Mouse (Mus musculus): ENCODE results near the gene Mypn.
A peak's percentile ranks its signal among the peaks of the same experiment; 100 is the strongest.

Mypn gene

DNA sequence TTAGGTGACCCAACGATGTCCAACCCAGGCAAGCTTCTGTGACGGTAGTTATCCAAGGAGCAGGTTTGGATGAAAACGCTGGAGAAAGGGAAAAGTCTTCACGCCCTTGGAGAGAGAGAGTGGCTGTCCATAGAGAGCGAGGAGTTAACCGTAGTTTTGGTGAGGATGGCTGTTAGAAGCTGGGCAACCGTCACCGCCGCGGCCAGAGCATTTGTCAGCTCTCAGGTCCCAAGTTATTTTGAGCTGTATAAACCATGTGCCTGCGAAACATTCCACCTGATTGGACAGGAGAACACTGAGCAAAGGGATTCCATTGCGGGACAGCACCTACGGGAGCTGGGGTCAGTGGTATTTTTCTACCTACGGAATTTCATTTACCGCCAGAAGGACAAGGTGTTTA lies at the start of gene Mypn:
Mypn (minus strand) TSS at position 225 of the 400 bp plus-strand sequence.
- no peak for DNase-seq (ENCODE audit: low spot score in 2 of 2)

GRCm38 (mm10) chr10:63248421-63248820 lies 44.7 kb upstream of the Mypn start:
- DNase-seq (ENCODE audit: low spot score in 2 of 2), result no peak

GRCm38 (mm10) chr10:63247457-63247856 lies 43.7 kb upstream of the Mypn start:
- DNase-seq (ENCODE audit: low spot score in 2 of 2), result no peak

DNA sequence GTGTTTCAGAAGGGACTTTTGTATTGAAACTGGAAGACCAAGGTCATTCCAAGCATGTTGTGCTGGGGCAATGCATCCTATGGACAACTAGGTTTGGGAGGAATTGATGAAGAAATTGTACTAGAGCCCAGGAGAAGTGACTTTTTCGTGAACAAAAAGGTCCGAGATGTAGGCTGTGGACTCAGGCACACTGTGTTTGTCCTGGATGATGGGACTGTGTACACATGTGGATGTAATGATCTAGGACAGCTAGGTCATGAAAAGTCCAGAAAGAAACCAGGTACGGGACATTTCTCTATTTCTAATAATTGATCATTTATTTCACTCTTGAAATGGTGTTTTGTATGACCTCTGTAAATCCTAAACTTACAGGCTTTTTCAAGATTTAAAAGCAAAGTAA lies 42.1 kb upstream of the Mypn start:
- DNase-seq (ENCODE audit: low spot score in 2 of 2), result no peak

- DNase-seq (ENCODE audit: low spot score in 2 of 2), result no peak
Observed at GRCm38 (mm10) chr10:63244746-63245145, 41.0 kb upstream of the Mypn start.

DNA sequence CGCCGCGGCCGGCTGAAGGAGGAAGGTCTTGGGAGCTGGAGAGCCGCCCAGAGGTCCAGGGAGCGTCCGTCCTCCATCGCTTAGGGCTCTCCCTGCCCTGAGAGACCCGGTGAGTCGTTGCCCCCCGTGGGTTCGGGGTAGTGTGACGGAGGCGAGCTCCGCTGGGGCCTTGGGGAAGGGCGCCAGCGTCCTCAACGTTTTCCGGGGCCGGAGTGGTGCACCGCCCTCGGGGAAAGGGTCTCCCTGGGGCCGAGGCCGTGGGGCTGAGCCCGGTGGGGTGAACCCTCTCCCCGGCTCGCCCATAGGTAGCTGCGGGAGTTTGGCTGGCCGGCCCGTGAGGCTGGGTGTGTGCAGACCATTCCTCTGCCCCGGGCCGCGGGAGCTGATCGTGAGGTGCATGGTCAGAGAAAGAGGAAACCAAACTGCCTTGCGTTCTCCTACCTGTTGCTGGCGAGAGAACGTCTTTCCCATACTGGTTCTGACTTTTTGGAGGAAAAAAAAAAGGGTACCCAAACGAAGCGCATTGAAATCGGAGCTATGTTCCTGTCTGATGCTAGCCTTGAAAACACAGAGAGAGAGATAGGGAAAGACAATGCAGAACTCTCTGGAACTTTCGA lies 40.4 kb upstream of the Mypn start:
- DNase-seq (ENCODE audit: low spot score in 2 of 2), result peak in 1 of 2 experiments; percentile 61

DNA sequence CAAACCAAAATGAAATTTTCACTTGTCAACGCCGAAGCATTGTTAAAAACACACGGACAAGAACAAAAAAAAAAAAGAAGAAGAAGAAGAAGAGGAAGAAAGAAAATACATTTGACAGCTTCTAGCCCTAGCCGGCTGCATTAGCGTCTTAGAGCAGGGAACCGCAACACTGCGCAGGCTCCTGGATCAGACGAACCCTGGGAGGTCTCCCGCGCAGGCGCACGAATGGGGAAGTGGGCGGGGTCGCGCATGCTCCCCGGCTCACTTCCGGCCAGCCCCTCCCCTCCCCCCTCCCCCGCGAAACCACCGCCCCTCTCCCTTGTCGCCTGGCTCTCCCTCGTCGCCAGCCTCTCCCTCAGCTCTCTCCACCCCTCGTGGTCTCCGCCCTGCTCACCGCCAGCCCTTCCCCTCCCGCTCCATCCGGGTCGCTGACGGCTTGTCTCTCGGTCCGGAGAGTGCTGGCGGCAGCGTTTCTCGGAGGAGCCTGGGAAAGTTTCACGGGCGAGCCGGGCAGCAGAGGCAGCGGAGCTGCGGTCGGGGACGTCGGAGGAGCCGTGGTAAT lies 39.8 kb upstream of the Mypn start, which contains the start of gene Herc4:
Herc4 (plus strand) TSS at position 318 of the 562 bp plus-strand sequence.
- DNase-seq (ENCODE audit: low spot score in 2 of 2), result peak; percentile 93

DNA sequence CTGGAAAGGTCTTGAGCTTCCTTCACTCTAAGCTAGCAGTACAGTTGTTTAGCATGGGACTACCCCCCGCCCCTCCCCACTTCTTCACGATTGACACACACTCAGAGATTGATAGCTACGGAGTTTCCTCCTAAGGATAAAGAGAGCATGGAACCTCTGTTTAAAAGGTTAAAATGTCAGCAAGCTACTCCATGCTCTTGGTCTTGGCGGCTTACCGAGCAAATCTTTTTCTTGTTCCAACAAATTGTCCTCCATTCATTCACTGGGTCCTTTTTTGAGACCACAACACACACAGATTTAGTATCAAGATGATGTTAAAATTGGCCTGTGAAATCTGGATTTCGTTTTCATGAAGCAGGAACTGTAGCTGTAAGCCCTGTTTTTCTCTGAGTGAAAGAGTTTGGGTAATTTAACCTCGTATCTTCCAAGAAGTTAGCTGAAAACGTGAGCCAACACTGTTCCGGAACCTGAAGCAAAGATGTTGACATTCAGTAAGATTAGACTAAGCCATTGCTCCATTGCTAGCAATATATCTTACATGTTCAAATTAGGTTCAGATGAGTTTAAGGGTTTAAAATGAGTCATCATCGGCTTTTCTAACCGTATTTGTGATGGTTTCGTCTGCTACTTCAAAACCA lies 39.2 kb upstream of the Mypn start:
- DNase-seq (ENCODE audit: low spot score in 2 of 2), result no peak

- DNase-seq (ENCODE audit: low spot score in 2 of 2), result no peak
Observed at GRCm38 (mm10) chr10:63240868-63241271, 37.1 kb upstream of the Mypn start.

DNA sequence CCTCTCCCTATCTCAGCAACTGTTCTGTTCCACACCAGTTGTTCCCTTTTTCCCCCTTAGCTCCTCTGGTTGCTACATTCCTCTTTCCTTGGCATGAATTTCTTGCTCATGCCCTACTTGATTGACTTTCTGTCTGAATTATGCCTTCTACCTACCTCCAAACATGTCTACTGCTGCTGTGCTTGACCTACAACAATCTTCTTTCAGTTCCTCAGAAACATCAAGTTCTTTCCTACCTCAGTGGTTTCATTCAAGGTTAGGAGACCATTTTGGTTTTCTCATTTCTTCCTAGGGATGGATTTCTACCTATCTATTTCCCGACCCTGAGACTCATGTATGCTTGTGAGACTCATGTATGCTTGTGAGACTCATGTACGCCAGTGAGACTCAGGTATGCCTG lies 36.1 kb upstream of the Mypn start:
- DNase-seq (ENCODE audit: low spot score in 2 of 2), result no peak

- no peak for DNase-seq (ENCODE audit: low spot score in 2 of 2)
Observed at GRCm38 (mm10) chr10:63238090-63238489, 34.3 kb upstream of the Mypn start.

- no peak for DNase-seq (ENCODE audit: low spot score in 2 of 2)
Observed at GRCm38 (mm10) chr10:63237206-63237605, 33.5 kb upstream of the Mypn start.

DNA sequence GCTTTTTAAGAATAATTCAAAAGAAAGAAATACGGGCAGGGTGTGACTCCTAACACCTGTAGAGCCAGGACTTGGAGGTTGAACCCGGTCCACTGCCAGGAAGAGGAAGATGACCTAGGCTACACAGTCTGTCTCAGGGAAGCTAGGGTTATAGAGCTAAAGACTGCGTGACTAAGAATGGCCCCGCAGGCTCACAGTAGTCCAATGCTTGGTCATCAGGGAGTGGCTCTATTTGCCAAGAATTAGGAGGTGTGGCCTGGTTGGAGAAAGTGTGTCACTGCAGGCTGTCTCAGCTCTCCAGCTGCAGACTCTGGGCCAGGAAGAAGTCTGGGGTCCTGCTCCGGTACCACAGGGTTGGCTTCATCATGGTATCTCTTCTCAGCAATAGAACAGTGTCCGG lies 32.9 kb upstream of the Mypn start:
- no peak for DNase-seq (ENCODE audit: low spot score in 2 of 2)

DNA sequence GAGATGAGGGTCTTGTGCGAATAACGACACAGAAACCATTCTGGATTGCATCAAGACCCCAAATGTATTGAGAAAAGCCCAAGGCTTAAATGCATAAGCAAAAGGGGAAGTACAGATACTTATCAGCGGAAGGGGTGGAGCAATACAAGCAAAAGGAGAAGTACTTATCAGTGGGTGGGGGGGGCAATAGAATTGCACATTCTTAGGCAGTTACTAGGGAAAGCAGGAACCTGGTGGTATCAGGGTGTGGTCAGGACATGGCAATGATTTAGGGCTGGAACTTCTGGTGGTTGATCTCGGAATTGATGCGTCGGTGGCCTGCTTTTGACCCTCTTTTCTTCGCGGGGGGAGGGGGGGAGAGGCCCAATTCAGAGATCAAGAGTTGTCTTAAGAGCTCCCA lies 32.1 kb upstream of the Mypn start:
- DNase-seq (ENCODE audit: low spot score in 2 of 2), result no peak

DNA sequence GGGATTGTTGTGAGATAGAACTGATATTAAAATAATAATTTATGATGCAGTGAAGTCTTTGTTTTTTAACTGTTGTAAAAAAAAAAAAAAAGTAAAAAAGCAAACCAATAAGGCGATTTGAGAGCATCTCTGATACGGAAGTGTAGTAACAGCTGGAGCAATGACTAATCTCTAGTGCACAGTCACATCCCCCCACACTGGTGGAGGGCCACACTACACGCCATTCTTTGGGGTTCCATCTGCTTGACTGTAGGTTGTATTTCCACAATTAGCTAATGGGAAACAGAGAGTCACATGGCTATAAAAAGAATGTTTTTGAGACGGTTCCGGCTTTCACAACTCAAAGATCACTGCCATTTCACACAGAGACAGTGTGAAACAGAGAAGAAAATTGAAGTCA lies 30.4 kb upstream of the Mypn start:
- DNase-seq (ENCODE audit: low spot score in 2 of 2), result no peak

- DNase-seq (ENCODE audit: low spot score in 2 of 2), result no peak
Observed at GRCm38 (mm10) chr10:63231630-63232029, 27.9 kb upstream of the Mypn start.

DNA sequence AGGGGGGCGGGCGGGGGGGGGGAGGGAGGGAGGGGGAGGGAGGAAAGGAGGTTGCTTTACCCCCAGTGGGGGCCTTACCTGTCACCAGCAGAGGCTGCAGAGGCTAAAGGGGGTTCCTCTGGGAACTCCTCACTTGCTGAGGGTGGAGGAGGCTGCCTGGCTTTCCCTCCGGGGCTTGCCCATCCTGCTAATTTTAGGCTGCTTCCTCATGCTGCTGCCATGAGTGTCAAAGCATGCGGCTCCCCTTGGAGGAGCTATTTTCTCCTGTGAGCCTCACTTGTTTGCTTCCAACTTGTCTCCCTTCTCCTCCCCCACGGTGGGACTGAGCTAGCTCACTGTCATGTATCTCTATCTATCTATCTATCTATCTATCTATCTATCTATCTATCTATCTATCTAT lies 27.1 kb upstream of the Mypn start:
- no peak for DNase-seq (ENCODE audit: low spot score in 2 of 2)

DNA sequence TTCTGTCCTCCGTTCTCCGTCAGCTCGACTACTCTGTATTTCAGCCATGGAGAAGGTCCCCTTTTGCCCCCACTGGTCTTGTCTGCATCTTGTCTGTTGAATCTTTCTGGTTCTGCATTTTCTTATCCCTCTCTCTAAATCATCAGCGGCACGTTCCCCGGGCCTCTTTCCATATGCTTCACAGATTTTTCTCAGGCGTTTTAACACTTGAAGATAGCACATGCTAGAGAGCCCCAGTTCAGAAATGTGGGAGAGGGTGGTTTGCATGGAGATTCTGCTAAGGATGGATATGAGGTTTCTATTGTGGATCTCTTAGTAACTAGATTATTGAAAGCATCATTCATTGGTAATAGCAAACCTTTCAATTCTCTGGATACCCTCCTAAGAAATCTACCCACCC lies 26.5 kb upstream of the Mypn start:
- no peak for DNase-seq (ENCODE audit: low spot score in 2 of 2)

DNA sequence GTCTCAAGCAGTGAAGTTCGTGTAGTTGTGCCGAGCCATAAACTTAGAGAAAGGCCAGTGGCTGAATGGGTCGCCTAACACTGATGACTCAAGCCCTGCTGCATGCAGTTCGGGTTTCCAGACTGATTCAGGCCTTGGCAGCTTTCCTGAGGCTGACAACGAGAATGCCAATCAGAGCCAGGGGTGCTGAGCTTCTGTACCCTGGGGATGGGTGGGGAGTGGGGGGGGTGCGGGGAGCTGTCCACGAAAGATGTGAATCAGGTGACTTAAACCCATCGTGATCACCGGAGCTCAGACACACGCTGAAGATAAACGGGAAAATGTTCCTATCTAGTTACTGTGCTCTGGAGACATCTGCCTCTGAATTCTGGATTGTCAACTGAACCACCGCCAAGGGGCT lies 20.6 kb upstream of the Mypn start:
- DNase-seq (ENCODE audit: low spot score in 2 of 2), result no peak

DNA sequence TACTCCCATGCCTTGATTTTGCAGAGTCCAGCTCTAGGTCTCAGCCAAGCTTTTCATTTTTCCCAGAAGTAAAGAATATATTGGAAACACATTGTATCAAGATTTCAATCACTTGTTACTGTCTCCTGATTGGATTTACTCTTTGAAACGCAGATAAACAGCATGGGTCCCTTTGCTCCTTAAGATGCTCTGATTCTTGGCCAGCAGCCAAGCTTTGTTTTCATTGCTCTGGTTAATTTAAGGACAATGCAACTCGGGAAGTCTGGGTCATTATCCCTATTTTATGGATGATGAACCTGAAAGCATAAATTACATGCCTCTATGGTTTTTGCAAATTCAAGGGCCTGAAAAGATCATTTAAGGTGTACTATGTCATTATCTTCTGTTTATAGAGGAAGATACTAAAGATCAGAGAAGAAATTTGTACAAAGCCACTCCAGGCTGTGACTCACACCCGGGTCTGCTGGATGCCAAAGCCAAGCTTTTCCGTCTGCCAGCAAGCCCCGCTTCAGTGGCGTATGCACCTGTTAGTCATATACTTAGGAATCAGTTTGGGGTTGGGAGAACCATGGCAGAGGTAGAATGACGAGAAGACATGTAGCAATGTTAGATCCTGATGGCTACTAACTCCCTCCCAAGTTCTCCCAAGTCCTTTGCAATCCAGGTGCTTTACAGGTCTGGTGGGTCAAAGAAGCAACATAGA lies 17.5 kb upstream of the Mypn start:
- no peak for DNase-seq (ENCODE audit: low spot score in 2 of 2)

GRCm38 (mm10) chr10:63208871-63209270 lies 5.1 kb upstream of the Mypn start:
- DNase-seq (ENCODE audit: low spot score in 2 of 2), result no peak

DNA sequence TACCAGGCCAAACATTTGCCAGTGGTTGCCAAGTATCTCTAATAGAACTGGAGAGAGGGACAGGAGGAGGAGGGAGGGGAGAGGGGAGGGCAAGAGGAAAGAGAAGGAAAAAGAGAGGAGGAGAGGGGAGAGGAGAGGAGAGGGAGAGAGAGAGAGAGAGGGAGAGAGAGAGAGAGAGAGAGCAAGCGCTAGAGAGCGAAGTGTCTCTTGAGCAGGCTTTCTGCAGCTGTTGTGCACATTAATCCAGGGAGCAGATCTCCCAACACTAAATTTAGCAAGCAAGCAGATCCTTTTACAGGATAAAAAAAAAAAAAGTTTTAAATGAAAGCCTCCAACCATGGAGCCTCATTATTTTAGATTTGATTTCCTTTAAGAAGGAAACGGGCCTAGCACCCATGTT lies 750 bp downstream of the Mypn start:
- DNase-seq (ENCODE audit: low spot score in 2 of 2), result no peak

DNA sequence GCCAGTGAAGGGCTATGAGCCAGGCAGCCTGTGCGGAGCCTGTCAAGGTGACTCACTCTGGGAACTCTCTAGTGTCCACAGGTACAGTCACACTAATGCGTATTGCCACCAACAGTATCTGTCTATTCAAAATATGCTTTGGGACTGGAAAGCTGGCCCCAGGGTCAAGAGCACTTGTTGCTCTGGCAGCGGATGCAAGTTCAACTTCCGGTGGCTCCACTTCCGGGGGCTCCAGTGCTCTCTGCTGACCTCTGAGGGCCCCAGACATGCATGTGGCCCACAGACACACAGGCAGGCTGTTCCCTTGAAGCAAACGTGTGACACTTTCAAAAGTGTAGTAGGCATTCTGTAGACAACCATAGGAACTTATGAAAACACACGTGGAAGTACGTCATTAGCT lies 2.2 kb downstream of the Mypn start:
- no peak for DNase-seq (ENCODE audit: low spot score in 2 of 2)

Measured in urinary bladder, postnatal 4 days (tissue).